Mouse (Mus musculus) G1E-ER4 (cell line): Measurements from ENCODE around the gene Fyb2. TPM values are rescaled to one million over a fixed set of nuclear protein-coding genes. Genes with fewer than 3 reads are reported as not detected.

ENCODE experiments used
- GATA1 ChIP-seq: IDR thresholded peaks from one replicate; pipeline ENCODE4 v1.8.0; 2012; ENCODE audit warnings: low read length, inconsistent platforms
- polyA plus RNA-seq: library from polyadenylated mRNA; stranded (reverse); fragments of >175 nt; gene quantifications from 2 replicates; pipeline ENCODE4 v1.2.3, GENCODE M21; 2012

Gene Fyb2
- polyA plus RNA-seq: not detected in 2 replicates

DNA sequence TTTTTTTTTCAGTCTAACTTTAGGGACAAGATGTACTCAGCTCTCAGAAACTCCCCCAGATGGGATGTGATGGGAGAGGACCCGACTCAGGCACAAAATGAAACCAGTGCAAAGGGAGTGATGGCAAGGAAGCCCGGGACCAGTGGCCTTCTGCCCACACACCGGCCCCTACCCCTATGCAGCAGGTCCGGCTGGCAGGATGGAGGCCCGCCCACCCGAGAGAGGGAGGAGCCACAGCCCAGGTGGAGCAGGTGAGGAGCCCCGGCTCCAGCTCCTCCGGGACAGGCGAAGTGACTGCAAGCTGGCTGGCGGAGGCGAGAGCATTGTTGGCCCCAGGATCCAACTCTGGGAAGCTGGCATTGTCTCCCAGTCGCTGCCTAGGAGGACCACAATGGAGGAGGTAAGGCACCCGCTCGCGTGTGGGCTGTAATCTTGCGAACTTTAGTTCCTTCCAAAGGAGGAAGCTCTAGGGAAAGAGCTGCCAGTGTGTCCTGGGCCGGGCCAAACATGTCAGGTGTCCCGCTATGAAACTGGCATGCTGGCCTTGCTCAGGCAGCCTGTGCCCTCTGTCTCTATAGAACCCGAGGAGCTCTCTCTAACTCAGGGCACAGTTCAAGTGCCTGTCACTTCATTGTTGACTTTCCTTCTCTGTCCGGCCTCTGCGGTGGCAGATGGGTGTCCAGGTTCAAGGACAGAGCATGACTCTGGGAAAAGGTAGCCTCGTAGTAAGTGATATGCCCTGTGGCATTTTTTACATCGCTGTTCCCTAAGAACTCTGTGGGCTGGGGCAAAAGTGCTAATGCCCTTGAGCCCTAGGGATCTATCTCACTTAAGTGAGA, at the start of gene Fyb2:
Gene Fyb2 (plus strand): TSS at position 166 of the 839 bp plus-strand sequence.
- no peak for TF ChIP-seq GATA1

DNA sequence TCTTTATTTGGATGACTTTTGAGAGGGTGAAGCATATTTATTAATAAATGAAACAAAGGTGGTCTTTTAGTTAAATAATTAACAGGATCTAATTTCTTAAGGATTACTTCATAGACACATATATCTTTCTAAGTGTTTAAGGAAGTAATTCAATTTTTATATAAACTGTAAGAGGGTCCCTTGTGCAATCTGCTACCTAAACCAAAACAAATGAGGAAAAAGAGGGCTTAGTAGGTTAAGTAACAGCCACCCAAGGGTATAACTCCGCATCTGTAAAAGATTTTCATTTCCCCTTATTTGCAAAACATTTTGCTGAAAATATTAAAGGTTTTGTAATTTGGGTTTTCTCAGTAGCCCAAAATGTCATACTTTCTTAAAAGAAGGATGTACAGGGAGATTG, 48.9 kb upstream of the Fyb2 start:
- no peak for TF ChIP-seq GATA1

DNA sequence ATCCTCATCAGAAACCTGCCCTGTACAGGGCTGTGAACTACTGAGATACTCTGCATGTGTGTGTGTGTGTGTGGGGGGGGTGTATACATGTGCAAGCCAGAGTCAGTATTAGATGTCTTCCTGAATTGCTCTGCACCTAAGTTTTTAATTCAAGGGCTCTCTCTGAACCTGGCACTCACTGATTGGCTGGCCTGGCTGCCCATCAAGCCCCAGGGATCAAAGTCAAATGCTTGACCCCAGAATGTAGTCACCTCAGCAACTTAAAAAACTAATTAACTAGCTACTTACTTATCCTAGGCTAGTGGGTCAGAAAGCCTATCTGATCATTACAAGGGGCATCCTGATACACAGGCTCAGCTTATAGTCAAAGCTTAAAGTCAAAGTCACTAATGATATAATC, 43.7 kb upstream of the Fyb2 start:
- TF ChIP-seq GATA1: no peak

DNA sequence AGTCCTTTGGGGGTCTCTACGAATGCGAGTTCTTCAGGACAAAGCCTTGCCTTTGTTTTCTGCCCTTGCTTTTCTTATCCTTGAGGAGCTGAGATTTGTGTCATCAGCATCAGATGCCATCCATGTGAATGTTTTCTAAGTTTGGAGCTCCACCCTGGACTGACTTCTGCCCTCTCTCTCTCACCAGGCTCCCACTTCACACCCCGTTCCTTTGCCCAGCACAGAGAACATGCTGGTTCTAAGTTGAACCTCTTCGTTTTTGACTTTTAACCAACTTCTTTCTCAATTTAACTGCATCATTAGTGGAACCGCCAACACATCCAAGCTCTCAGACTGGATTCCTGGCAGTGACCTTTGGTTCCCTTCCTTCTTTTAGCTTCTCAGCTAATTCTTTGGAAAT, 43.1 kb upstream of the Fyb2 start:
- TF ChIP-seq GATA1: no peak

DNA sequence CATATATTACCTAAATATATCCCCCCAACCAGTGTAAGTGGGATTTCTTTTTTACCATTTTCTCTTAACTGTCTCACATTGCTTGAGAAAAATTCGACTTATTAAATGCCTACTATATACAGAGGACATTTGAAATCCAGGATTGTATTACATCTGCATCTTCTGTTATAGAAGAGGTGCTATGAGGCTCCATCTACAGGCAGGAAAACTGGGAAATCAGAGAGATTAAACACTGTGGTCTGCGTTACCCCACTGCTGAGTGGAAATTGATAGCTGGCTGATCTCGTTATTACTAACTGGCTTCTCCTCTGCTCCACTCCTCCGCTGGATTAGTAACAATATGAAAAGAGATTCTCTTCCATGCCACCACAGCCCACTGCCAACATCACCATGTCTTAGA, 37.4 kb upstream of the Fyb2 start:
- no peak for TF ChIP-seq GATA1

DNA sequence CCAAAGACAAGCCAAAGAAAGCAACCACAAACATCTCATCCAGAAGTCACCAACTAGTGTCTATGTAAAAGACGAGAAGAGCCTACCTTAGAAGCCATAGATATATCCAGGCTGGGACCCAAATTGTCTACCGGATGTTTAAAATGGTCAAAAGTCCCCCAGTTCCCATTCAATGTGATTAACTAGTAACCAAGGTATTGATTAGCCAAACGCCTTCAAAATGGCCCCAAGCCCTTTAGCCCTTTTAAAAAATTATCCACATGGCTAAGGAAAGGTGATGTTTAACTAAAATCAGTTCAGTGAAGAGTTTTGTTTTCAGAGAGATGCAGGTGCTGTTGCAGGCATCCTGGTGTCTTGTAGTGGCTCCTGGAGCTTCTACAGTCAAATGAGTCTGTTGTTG, 36.9 kb upstream of the Fyb2 start, which contains the start of gene C8a:
Gene C8a (minus strand): TSS at position 76 of the 400 bp plus-strand sequence.
- TF ChIP-seq GATA1: no peak

DNA sequence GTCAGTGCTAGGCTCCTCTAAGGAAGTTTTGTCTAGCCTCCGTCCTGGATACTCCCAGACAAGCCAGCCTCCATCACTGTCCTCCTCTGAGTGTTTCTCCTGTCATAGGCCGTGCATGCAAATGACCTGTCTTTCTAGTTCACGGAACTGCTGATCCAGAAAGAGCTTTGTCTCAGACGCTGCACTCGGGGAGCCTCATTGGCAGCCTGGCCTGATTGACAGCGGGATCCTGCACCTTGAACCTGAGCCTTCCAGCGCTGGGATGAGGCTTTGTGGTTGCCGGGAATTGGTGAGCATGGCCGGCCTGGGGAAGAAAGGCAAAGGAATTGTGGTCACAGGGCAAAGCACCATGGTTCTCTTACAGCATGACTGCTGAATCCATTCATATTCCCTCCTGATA, 25.8 kb upstream of the Fyb2 start:
- no peak for TF ChIP-seq GATA1

DNA sequence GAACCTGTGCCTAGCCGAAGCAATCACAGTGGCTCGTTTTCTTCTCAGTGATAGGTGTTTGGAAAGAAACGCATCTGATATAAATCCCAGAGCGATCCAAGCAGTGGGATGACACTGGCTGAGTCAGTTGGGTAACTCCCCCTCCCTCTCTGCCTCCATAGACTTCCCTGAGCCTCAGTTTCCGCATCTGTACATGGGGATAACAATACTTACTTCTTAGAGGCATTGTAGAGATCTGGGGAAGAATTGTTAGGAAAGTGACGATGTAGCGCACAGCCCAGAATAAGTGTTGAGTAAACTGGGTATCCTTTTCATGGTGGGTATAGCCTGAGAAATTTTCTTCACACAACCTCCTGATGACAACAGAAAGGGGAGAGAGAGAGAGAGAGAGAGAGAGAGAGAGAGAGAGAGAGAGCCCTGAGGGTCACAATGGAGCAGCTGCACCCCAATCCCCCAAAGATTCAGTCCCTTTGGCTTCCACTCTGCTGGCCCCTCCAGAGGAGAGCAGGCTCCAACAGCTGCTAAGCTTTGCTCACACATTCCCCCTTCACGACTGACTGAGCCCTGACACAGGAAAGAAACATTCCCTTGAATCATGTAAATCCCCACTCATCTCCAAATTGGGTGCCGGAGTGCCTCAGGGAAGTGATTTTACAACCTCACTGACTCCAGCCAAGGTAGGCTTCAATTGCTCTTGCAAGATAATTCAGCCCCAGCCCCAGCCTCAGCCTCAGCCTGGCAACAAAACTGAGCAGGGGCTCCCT, 24.6 kb upstream of the Fyb2 start:
- no peak for TF ChIP-seq GATA1

DNA sequence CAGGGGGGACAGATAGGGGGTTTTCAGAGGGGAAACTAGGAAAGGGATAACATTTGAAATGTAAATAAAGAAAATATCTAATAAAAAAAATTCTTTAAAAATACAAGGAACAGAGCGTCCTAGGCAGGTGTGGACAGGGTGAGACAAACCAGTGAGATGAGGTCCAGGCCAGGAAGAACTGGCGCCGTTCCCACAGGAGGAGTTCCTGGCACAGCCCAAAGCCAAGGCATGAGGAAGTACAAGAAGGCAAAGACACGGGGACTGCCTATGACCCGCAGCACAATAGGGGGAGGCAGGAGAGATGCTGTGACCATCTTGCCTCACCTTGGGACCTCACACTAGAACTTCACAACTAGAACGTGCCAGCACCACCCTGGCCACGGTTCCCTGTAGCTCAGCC, 21.5 kb upstream of the Fyb2 start:
- no peak for TF ChIP-seq GATA1

DNA sequence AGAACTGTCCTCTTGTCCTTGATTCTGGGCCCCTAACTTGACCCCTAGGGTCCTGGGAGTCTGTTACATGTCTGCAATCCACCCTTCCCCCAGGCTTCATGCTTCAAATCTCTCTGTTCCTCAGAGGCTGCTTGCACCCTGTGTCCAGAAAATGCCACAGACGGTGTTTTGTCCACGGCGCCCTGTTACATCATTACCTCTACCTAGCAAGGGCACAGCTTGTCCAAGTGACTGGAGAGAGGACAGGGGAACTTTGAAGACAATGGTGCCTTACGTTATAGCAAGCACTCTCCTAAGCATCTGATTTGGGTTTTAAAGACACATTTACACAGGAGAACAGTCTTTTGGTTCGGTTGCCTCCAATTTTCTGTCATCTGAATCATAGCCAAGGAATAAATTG, 19.7 kb upstream of the Fyb2 start:
- TF ChIP-seq GATA1: no peak

DNA sequence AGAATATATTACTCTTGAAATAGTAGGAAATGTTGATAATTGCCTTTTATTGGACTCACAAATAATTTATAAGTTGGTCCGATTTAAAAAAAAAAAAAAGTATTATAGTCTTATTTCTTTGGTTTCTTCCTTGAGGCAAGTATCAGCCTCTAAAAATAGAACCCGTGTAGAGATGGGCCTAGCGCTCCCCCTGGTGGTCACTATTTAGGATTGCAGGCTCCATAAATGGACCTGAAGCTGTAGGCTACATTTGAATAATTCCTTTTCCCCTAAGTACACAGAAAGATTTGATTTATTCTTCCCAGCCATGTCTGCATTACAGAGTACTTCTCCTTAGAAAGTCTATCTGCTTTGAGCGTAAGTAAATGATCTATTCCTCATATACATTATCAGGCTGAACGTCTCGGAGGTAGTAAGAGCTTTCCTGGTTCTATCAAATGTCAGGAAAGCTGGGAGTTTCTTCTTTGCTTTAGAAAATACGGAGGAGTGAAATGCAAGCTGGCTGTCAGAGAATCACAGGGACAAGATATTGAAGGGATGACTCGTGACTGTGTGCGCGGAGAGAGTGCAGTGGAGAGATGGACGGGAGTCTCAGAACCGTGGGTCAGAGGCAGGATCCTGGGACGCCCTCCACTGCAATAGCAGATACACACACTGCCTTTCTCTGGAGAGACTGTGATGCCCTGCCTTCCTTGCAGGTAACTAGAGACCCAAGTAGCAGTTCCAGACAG, 19.1 kb upstream of the Fyb2 start:
- no peak for TF ChIP-seq GATA1

DNA sequence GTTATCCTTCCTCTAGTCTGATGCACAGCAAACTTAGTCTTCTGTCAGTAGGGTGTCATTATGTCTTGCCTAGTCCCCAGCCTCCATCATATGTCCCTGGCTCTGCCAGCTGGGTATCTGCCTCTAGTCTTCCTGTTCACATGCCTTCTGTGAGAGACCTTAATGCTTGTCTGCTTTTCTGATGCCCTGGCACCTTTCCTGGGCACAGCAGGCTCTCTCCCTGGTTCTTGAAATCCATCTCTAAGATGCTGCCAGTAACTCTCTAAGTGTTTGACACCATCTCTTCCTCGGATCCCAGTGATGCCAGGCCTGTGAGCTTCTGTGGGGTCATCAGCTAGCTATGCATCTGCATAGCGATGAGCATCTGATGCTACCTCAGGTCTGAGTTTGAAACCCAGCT, 10.4 kb upstream of the Fyb2 start:
- no peak for TF ChIP-seq GATA1

DNA sequence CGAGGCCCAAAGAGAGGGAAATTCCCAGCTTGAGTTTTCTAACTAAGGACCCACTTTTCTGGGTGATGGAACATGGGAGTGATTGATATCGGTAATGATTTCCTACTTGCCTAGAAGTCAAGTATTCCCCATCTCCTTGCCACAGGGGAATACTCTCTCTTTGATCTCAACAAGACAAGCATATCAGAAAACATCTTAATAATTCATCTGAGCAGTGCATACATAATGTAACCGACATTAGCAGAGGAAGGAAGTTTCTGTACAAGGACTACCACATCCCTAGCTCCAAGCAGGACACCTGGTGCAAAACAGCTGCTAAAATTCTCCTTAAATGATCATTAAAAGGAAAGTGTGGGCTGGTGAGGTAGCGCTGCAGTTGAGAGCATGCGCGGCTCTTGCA, 8.2 kb upstream of the Fyb2 start:
- TF ChIP-seq GATA1: no peak

DNA sequence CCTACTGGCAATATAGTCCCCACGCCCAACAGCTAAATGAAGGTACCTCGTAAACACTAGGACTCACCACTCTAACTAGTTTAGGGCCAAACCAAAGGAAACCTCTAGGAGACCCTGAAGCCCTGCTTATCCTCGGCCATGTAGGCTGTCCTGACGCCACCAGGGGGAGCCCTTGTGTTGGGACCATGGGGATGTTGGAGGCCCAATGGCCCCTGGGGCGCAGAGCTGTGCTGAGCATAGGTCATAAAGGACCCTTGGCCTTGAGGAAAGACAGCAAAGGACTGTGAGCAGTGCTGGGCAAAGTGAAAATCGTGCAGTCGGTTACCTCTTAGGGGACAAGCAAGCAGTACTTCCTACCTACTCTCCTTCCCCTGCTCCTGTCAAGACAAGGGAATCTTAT, 1.6 kb upstream of the Fyb2 start:
- no peak for TF ChIP-seq GATA1

DNA sequence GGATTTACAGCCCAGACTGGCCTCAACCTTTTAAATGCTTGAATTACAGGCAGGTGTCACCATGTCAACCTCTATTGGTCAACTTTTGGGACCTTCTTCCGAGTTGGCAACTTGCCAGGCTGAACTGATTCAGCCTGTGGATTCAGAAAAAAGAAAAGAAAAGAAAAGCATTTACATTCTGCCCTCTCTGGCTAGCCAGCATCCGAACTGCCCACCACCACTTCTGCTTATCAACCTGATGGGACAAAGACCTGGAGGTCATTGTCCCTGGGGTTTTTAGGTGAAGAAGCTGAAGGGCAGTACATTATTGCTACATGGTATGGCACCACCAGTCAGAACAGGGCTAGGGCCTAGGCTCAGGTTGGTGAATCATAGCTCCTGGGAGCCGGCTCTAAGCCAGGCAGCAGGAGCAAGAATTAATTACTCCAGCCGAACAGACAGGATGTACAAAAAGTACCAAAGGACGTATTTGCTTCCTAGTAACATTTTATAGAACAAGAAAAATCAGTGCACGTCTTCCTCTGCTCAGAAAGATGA, 1.5 kb downstream of the Fyb2 start:
- no peak for TF ChIP-seq GATA1

DNA sequence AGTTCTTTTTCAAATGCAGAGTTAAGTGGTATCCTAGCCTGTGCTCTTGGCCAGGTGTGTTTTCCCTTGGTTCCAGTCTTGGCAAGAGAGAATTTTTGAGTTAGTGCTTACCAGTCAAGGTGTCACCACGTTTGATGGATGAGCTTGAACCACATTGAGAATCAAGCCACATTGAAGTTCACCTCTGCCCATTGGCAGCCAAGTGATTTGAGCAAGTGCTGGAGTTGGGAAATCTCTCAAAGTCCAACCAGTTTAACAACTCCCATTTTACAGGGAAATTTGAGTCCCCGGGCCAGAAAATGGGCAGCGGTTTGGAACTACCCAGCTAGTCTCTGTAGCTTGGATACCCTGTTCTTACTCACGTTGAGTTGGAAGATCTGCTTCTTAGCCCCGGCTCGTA, 4.8 kb downstream of the Fyb2 start:
- no peak for TF ChIP-seq GATA1

DNA sequence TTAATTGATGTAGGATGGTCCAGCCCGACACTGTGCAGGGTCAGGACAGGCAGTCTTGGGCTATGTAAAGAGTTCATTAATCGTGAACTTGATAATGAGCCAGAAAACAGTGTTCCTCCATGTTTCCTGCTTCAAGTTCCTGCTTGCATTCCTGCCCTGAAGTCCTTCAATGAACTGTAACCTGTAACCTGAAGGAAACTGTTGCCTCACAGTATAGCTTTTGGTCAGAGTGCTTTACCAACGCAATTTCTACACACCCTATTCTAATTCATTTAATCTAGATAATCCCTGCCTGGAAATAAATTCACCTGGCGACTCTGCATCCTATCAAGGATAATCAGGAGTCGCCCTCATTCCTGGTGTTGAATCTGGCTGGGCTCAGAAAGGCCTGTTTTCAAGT, 12.1 kb downstream of the Fyb2 start:
- TF ChIP-seq GATA1: no peak
